In genomic region chr15:25589318-25589902, GRCm38 (mm10) we compare ENCODE assay signal across 13 mouse cellular contexts. TPM values are rescaled to one million over a fixed set of nuclear protein-coding genes. Genes with fewer than 3 reads are reported as not detected.
DNase-seq lines count a peak whose midpoint lies in the region; ATAC-seq and TF ChIP-seq lines count a peak whose summit lies in the region.
"Had no signal": no experiment of that assay in that cellular context is flagged by ENCODE, and none has a peak within 500 bp of the region (broad histone marks: within the 10 kb centered on the region; RNA-seq: fewer than 3 reads in every experiment).

No protein-coding gene starts in this region.

- WGBS in intestine, postnatal 0 days, result 54% methylated on average over 11 of the region's 11 CpGs
- 63% methylated on average over 11 of the region's 11 CpGs for WGBS in liver, embryonic 16.5 days (ENCODE audit: insufficient replicate concordance)
- 75% methylated on average over 11 of the region's 11 CpGs for WGBS in neural tube, embryonic 15.5 days

- intact Hi-C loops in heart, postnatal 10 days (cut with DNase I), result no loop called here

- DNase-seq in cerebellum, adult 9-10 months, result peak; percentile 8
- DNase-seq in cerebellum, adult 8-10 months, result no peak
- peak; percentile 62 for DNase-seq in kidney, postnatal 14 days
- DNase-seq in natural killer cell, adult 2 months (ENCODE audit: low spot score in 2 of 2), result no peak
- no peak for DNase-seq in heart, postnatal 10 days
- DNase-seq: gastrocnemius, postnatal 10 days had no signal

- no peak overlapping the region for H3K27ac ChIP-seq in intestine, postnatal 0 days (ENCODE audit: low read depth, low read length)
- H3K27ac ChIP-seq in liver, embryonic 16.5 days (ENCODE audit: low read length), result no peak overlapping the region
- no peak overlapping the region for H3K27ac ChIP-seq in neural tube, embryonic 15.5 days (replicated peaks)
- H3K27ac ChIP-seq: forebrain, embryonic 12.5 days; hindbrain, embryonic 10.5 days; midbrain, embryonic 12.5 days had no signal

- H3K4me1 ChIP-seq in intestine, postnatal 0 days (replicated peaks; ENCODE audit: control insufficient read depth, insufficient read depth, low read length), result peaks cover 4% of the 10 kb centered on the region; the same call in 1 of the 2 replicates
- no peaks in the 10 kb centered on the region; the same call in 1 of the 2 replicates for H3K4me1 ChIP-seq in liver, embryonic 16.5 days (ENCODE audit: control insufficient read depth, low read depth, low read length)
- H3K4me1 ChIP-seq in neural tube, embryonic 15.5 days, result no peaks in the 10 kb centered on the region

- no peak overlapping the region for H3K4me2 ChIP-seq in intestine, postnatal 0 days (replicated peaks; ENCODE audit: low read depth)
- H3K4me2 ChIP-seq in liver, embryonic 16.5 days (ENCODE audit: low read depth, low read length), result no peak overlapping the region
- no peak overlapping the region for H3K4me2 ChIP-seq in neural tube, embryonic 15.5 days
- H3K4me2 ChIP-seq: forebrain, embryonic 12.5 days; heart, embryonic 11.5 days; midbrain, embryonic 12.5 days had no signal

- H3K36me3 ChIP-seq in intestine, postnatal 0 days (ENCODE audit: control insufficient read depth, insufficient read depth), result no peaks in the 10 kb centered on the region
- H3K36me3 ChIP-seq in liver, embryonic 16.5 days (ENCODE audit: control insufficient read depth, insufficient read depth), result no peaks in the 10 kb centered on the region
- H3K36me3 ChIP-seq in neural tube, embryonic 15.5 days, result no peaks in the 10 kb centered on the region
- H3K36me3 ChIP-seq: forebrain, embryonic 12.5 days; hindbrain, embryonic 10.5 days; midbrain, embryonic 12.5 days had no signal

- no peaks in the 10 kb centered on the region for H3K9me3 ChIP-seq in intestine, postnatal 0 days (ENCODE audit: control insufficient read depth)
- no peaks in the 10 kb centered on the region for H3K9me3 ChIP-seq in liver, embryonic 16.5 days (replicated peaks; ENCODE audit: control insufficient read depth, low read length)
- H3K9me3 ChIP-seq in neural tube, embryonic 15.5 days (replicated peaks), result no peaks in the 10 kb centered on the region
- H3K9me3 ChIP-seq: forebrain, embryonic 12.5 days; hindbrain, embryonic 10.5 days; midbrain, embryonic 12.5 days had no signal

- TF ChIP-seq CTCF in intestine, postnatal 0 days (IDR thresholded peaks at IDR 0.05; ENCODE audit: low read depth), result no peak

- H3K9ac ChIP-seq in intestine, postnatal 0 days (ENCODE audit: low read depth, low read length), result no peak overlapping the region
- H3K9ac ChIP-seq in liver, embryonic 16.5 days (ENCODE audit: low read depth, low read length), result no peak overlapping the region
- no peak overlapping the region for H3K9ac ChIP-seq in neural tube, embryonic 15.5 days (replicated peaks)
- H3K9ac ChIP-seq: forebrain, embryonic 12.5 days; midbrain, embryonic 12.5 days had no signal

- peak; percentile 93 for ATAC-seq in intestine, postnatal 0 days
- peak; percentile 90 for ATAC-seq in liver, embryonic 16.5 days (ENCODE audit: low read depth)
- no peak for ATAC-seq in neural tube, embryonic 15.5 days (ENCODE audit: low FRiP score)

- no peaks in the 10 kb centered on the region for H3K27me3 ChIP-seq in intestine, postnatal 0 days (replicated peaks; ENCODE audit: control insufficient read depth, insufficient read depth, low read length)
- H3K27me3 ChIP-seq in liver, embryonic 16.5 days (ENCODE audit: control insufficient read depth, insufficient read depth, low read depth, low read length), result no peaks in the 10 kb centered on the region
- H3K27me3 ChIP-seq in neural tube, embryonic 15.5 days (replicated peaks), result no peaks in the 10 kb centered on the region

- H3K4me3 ChIP-seq in intestine, postnatal 0 days (ENCODE audit: low read depth, low read length), result no peak overlapping the region
- no peak overlapping the region for H3K4me3 ChIP-seq in liver, embryonic 16.5 days (ENCODE audit: low read depth, low read length)
- H3K4me3 ChIP-seq in neural tube, embryonic 15.5 days (replicated peaks), result no peak overlapping the region
- H3K4me3 ChIP-seq: forebrain, embryonic 12.5 days; hindbrain, embryonic 10.5 days; midbrain, embryonic 12.5 days had no signal

RNA-seq across cellular contexts. Expression of gene Myo10, which starts 32.9 kb away (rescaled TPM):
- 9.5 and 11.8 TPM in 2 replicates for polyA plus RNA-seq in intestine, postnatal 0 days (2015; fragmentation: Nextera tagmentation; extraction: Ambion mirVana)
- polyA plus RNA-seq in liver, embryonic 16.5 days (2015; fragmentation: Nextera tagmentation; extraction: Ambion mirVana), result 3.4 and 4.5 TPM in 2 replicates
- 19.5 and 26.1 TPM in 2 replicates for polyA plus RNA-seq in neural tube, embryonic 15.5 days (2015; fragmentation: Nextera tagmentation; extraction: Ambion mirVana)
- total RNA-seq in heart, postnatal 10 days (2021), result 10 to 100 TPM; 52.7 to 61.1 TPM

Comparison
In these comparisons a context has a peak if more than half of its experiments do, and no peak if none do; other contexts are left out.
1. DNase-seq: peak in cerebellum, adult 9-10 months (single experiment) and kidney, postnatal 14 days (single experiment); none in cerebellum, adult 8-10 months (single experiment), natural killer cell, adult 2 months (0 of 2) and heart, postnatal 10 days (0 of 2).